Mouse (Mus musculus) cerebellum, adult 18-20 months (tissue): ENCODE data around the gene Anapc7.
"Not testable (repeated sequence)": the region's sequence is repeated elsewhere in the genome, so short reads cannot be mapped to it uniquely, and the experiment has no call there.

Experiments used
- DNase-seq, 2 experiments: peaks; one replicate each; pipeline ENCODE4 v3.0.0; 2021

Anapc7 gene

GRCm38 (mm10) chr5:122453188-122453587 lies 31.7 kb downstream of the Anapc7 start:
- DNase-seq = no peak

DNA sequence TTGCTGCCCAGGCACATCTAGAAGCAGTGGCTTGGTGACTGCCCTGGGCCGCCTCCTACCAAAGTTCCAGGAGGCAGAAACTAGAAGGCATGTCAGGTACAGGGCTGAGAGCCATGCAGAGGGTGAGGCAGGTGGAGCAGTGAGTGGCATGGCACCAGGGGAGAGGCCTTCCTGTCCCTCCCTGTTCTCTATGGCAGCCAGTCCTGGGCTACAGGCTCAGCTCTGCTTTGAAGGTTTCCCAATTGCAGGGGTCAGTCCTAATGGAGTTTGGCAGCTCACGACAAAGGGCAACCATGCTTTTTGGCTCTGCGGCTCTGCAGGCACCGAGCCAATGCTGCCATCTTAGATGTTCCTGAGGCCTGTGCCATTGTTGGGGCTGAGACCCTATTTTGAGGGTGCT lies 32.9 kb downstream of the Anapc7 start:
- DNase-seq = no peak

DNA sequence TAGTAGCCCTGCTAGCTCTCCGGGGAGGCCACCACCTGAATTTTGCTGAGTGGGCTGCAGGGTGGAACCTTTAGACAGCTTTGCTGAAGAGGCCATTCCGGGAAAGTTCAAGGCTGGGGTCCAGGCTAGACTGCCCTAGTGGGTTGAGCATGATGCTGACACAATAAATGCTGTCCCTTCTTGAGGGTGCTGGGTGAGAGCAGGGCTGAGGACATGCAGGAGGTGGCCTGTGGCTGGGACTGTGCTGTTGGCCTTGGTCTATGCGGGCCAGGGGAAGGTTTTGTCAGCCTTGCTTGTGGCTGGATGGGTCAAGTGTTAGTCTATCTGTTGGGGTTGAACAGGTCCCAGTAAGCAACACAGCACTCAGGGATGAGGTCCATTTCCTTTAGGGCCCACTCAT lies 33.4 kb downstream of the Anapc7 start:
- DNase-seq = no peak

GRCm38 (mm10) chr5:122455584-122455983 lies 34.1 kb downstream of the Anapc7 start:
- no peak for DNase-seq

DNA sequence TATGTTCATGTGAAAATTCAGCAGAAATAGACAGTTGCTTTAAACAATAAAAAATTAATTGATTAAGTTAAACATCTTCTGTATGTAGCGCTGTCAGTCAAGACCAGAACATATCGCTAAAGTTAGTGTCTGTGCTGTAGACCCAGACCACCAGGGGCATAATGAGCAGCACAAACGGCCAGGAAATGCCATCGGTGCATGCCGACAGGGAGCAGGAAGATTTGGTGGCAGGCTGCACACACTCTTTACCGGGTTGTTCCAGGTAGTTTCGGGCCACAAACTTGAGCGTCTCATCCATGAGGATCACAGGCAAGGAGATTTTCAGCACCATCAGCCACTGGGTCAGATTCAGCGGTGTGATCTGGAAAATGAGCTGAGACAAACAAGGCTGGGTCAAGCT lies 35.6 kb downstream of the Anapc7 start:
- DNase-seq = not testable (repeated sequence)

- DNase-seq = no peak
Measured at GRCm38 (mm10) chr5:122458066-122458465, 36.6 kb downstream of the Anapc7 start.

DNA sequence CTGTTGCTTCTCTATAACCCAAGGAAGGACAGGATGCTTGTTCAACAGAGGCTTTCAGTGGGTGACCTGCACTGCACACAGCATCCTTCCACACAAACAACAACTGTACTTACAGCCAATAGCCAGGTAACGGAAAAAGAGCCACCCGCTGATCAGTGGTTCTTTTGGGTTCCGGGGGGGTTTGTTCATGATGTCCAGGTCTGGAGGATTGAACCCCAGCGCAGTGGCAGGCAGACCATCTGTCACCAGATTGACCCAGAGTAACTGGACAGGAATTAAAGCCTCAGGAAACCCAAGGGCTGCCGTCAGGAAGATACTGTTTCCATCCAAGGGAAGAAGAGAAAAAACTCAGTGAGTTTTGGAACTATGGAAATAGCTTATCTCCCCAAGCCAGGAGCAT lies 37.8 kb downstream of the Anapc7 start:
- peak; percentile 67 to 73 for DNase-seq

GRCm38 (mm10) chr5:122460656-122461055 lies 39.2 kb downstream of the Anapc7 start:
- peak; percentile 78 to 80 for DNase-seq

GRCm38 (mm10) chr5:122461431-122461830 lies 39.9 kb downstream of the Anapc7 start:
- DNase-seq = no peak

- DNase-seq = no peak
Measured at GRCm38 (mm10) chr5:122471658-122472057, 50.2 kb downstream of the Anapc7 start.

- DNase-seq = no peak
Measured at GRCm38 (mm10) chr5:122474643-122475363, 53.3 kb downstream of the Anapc7 start.

DNA sequence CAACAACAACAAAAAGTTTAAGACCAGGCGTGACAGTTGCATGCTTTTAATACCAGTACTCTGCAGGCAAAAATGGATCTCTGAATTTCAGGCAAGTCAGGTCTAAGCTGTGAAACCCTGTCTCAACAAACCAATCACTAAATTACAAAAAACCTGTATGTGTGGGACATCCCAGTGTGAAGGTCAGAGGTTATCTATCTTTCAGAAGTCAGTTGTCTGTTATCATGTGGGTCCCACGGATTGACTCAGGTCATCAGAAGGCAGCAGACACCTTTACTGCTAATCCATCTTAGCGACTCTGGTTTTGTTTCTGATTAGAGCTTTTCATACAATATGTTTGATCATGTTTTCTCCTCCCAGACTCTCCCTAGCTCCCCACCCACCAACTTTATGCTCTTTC lies 54.6 kb downstream of the Anapc7 start:
- DNase-seq = no peak

DNA sequence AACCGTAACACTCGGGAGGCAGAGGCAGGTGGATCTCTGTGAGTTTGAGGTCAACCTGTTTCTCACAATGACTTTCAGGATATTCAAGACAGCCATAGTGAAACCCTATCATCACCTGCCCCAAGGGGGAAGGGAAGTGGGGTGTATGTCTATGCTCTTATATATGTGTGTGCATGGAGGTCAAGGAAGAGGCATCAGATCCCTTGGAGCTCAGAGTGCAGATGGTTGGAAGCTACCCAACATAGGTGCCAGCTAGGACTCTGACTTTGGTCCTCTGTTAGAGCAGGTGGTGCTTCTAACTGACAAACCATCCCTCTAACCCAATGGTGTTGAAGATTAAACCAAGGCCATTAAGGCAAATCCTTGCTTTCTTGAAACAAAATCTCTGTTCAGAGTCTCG lies 56.0 kb downstream of the Anapc7 start:
- DNase-seq = no peak

DNA sequence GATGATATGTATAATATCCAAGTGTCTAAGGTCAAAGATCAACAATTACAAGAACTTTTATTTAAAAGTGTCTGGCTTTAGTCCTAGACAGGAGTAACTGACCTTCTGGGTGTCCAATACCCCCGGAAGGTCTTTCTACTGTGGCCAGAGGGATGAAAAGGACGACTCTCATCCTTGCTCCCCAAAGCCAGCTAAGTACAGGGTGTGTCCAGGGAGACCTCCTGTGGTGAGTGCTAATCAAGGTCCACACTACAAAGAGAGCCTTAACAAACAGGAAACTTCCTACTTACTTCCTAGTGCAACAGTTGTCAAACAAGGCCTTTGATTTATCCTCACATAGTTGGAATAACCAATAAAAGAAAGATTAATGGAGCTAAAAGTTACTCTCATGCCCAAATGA lies 57.6 kb downstream of the Anapc7 start:
- DNase-seq = no peak

- DNase-seq = no peak
Measured at GRCm38 (mm10) chr5:122481844-122482243, 60.4 kb downstream of the Anapc7 start.

DNA sequence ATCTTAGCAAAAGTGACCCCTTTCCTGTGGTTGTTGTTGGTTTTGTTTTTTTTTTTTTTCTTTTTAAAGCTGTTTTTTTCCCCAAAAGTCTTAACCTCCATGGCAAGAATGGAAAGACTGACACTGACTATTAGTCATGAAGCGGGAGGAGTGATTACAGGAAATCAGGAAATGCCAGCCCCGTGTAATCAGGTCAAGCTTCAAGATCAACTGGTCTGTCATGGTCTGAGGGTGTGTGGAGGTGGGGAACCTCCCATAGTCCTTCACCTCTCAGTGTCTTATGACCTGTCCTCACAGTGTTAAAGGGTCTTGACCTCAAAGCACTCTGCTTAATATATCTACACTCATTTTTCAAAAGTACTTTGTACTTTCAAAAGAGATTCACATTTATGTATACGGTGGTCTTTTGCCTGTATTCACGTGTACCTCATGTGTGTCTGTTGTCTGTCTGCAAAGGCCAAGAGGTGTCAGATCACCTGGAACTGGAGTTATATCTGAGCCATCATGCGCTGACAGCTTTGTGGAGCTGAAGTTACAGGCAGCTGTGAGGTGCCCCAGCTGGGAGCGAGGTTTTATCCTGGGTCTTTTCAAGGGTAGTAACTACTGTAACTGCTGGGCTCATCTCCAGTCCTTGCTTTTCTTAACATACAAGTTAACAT lies 61.4 kb downstream of the Anapc7 start:
- DNase-seq = no peak

DNA sequence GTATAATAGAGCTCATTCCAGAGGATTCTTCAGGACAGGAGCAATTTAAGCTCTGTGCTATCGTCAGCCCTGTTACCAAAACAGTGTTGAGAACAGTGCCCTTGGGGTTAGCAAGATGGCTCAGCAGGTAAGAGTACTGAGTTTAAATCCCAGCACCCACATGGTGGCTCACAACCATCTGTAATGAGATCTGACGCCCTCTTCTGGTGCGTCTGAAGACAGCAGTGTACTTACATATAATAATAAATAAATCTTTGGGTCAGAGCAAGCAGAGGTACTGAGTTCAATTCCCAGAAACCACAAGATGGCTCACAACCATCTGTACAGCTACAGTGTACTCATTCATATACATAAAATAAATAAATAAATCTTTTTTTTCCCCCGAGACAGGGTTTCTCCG lies 64.8 kb downstream of the Anapc7 start:
- DNase-seq = not testable (repeated sequence)

GRCm38 (mm10) chr5:122487825-122488224 lies 66.3 kb downstream of the Anapc7 start:
- DNase-seq = peak; percentile 44 to 47

- DNase-seq = no peak
Measured at GRCm38 (mm10) chr5:122490148-122490547, 68.7 kb downstream of the Anapc7 start.

DNA sequence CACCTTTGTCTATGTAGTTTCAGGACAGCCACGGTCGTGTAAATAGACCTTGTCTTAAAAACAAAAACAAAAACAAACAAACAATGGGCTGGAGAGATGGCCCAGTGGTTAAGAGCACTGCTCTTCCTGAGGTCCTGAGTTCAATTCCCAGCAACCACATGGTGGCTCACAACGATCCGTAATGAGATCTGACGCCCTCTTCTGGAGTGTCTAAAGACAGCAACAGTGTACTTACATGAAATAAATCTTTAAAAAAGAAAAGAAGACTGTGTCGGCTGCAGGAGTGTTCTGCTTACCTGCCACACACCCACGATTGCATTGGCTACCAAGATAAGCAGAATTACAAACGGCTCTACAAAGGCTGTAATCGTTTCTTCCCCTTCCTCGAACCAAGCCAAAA lies 69.9 kb downstream of the Anapc7 start:
- no peak for DNase-seq

GRCm38 (mm10) chr5:122493035-122493434 lies 71.5 kb downstream of the Anapc7 start:
- DNase-seq = no peak

DNA sequence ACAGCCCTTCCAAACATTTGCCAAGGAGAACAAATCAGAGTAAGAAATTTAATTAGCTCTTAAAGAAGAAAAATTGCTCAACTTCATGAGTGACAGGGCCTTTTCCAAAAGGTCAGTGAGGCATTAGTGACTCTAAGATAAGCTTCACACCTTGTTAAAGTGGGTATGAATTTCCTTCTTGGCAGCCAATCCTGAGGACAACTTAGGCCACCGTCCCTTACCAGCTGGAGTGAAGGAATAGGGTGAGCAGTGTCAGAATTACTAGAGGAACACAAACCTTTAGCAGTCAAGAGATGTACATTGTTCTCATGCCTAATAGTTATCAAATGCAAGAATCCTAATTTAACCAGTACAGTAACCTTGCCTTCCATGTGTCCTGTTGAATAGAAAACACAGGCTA lies 73.0 kb downstream of the Anapc7 start:
- no peak for DNase-seq
